Mouse (Mus musculus) lung, adult 2 months (tissue): ENCODE measurements around the gene Bmx.

Experiments
- CTCF ChIP-seq: fragments of 200-500 bp; IDR thresholded peaks from 2 replicates; pipeline ENCODE4 v1.5.1; 2011; ENCODE audit warnings: mild to moderate bottlenecking, low read length, control low read depth; ENCODE audit not compliant: insufficient read depth
- POLR2A ChIP-seq: fragments of 200-500 bp; IDR thresholded peaks from 2 replicates; pipeline ENCODE4 v1.6.1; 2011; ENCODE audit warnings: low read depth, mild to moderate bottlenecking, control low read depth, low read length, borderline replicate concordance; ENCODE audit errors: extremely low read depth

GRCm38 (mm10) chrX:164280918-164281647 is 23.1 kb upstream of the Bmx start:
- TF ChIP-seq CTCF, result no peak
- no peak for TF ChIP-seq POLR2A
